Mouse (Mus musculus) cortical plate, adult 2 months (tissue): Measurements from ENCODE around the gene Slc41a2.

Experiments
- CTCF ChIP-seq: fragments of 200-500 bp; IDR thresholded peaks from 2 replicates; pipeline ENCODE4 v1.5.1; 2011; ENCODE audit warnings: mild to moderate bottlenecking, control low read depth, low read length; ENCODE audit not compliant: insufficient read depth; ENCODE audit errors: extremely low read depth
- POLR2A ChIP-seq: fragments of 200-500 bp; IDR thresholded peaks from 2 replicates; pipeline ENCODE4 v1.6.1; 2011; ENCODE audit warnings: mild to moderate bottlenecking, low read length, control low read depth; ENCODE audit not compliant: insufficient read depth; ENCODE audit errors: extremely low read depth

DNA sequence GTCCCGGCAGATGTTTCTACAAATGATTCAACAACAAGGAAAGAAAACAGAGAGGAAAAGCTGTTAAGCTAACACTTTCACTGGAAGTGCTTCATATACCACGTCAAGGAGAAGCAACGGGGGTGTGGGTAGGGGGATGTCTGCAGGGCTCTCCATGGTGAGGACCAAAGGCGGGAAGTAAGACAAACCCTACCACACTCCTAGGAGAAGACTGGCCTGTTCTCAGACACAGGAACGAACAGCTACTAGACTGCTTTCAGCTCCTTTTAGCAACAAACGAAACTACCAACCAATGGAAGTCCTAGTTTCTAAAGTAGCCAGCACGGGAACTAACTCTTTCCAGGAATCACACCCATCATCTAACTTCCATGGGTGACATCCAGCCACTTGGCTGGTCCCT is 89.6 kb downstream of the Slc41a2 start:
- TF ChIP-seq POLR2A (no peak), CTCF (no peak)
